Mouse (Mus musculus) adrenal gland (tissue): ENCODE measurements around the gene Ube2i.
"Not testable (repeated sequence)": the region's sequence is repeated elsewhere in the genome, so short reads cannot be mapped to it uniquely, and the experiment has no call there.

ENCODE experiments used
- intact Hi-C: fragments of 180-260 bp; cut with DNase I; formaldehyde crosslinking; loops from one replicate; pipeline ENCODE4 v1.15.1; 2025

Ube2i gene

GRCm38 (mm10) chr17:25256140-25256754 is 18.2 kb downstream of the Ube2i start, which contains the start of gene Baiap3:
TSS of gene Baiap3 (minus strand) at chr17:25256364.
- intact Hi-C loops, result no loop called here

DNA sequence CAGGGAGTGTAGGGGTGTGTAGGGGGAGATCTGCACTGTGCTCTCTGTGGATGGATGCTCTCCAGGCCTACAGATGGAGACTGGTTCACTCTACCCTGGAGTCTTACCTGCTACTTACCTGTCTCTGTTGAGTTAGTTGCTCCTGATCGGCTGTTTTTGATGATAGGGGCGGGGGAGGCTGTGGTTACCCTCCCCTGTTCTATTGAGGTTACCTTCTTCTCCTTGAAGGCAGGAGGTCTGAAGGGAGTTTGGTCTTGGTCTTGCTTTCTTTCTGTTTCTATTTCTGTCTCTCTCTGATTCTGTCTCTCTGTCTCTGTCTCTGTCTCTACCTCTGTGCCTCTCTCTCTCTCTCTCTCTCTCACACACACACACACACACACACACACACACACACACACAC is 19.3 kb downstream of the Ube2i start:
- intact Hi-C loops, result no loop called here

DNA sequence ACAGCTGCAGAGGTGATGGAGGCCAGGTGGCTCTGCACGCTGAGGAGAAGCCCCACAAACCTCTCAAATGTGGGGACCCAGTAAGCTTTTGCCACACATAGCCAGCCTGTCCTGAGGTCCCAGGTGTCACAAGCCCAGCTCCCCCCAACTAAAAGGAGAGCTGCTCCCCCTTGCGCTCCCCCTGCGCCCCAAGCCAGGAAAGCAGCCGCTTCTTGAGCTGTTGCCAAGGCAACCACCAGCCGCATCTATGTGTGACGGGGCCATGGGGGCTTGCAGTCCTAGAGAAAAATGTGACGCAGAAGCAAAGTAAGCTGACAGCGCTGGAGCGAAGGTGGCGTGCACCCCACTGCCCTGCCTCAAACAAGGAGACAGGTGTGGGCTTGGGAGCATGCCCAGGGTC is 20.7 kb downstream of the Ube2i start:
- intact Hi-C loops, result no loop called here

- intact Hi-C loops, result no loop called here
These were observed 21.8 kb downstream of the Ube2i start for GRCm38 (mm10) chr17:25252643-25253042.

GRCm38 (mm10) chr17:25250181-25250835 is 24.1 kb downstream of the Ube2i start:
- intact Hi-C loops, result no loop called here

DNA sequence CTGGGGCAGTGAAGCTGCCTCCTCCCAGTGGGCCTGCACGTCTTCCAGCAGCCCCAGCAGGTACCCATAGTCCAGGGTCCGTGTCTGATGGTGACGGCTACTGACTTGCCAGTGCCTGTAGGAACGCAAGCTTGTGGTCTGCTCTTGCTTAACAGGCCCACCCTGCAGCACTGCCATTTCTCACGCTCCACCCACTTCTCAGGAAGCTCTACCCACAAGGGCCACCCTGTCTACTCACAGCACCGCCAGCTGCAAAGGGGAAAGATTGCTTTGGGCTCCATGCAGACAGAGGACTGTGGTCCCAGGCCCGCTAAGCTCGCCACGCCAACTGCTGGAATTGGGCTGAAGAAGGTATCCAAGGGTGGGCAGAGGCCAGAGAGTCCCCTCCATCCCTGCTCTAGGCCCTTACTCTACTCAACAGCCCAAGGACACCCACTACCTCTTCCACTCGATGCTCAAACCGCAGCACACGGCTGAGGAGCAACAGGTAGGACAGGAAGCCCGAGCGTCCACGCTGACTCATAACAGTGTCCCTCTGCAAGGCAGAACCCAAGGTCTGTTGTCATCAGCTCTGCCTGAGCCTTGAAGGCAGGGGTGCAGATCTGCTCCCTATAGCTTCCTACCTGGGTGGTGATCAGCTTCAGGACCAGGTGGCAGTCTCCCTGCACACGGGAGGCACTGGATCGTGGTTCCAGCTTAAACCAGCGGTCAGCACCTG is 26.2 kb downstream of the Ube2i start:
- intact Hi-C loops, result no loop called here

GRCm38 (mm10) chr17:25244239-25244638 is 30.2 kb downstream of the Ube2i start:
- intact Hi-C loops, result no loop called here

DNA sequence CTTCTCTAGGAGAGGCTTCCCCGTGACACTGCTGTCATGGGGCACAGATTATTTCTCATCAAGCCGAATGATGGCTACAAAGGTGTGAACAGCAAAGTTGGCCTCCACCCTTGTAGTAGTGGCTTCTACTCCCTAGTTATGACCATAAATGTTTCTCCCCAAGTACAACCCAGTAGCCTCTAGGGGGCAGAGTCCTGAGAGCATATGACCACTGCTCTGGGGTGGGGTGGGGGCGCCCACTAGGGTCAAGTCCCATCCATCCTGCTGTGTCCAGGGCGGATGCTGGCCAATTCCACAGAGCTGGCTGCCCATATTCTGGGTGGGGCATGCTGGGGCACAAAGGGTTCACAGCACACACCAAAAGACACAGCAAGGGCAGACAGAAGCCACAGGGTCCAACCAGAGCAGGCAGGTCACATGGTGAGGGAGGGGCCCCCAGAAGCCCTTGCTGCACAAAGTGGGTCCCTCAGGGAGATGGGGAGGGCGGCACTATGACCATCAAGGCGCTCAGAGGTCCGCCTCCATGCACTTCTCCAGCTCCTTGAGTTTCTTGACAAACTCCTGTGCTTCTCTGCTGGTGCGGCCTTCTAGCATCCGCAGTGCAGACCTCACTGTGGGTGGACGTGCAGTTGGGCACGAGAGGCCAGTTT is 31.2 kb downstream of the Ube2i start:
- intact Hi-C loops, result no loop called here

DNA sequence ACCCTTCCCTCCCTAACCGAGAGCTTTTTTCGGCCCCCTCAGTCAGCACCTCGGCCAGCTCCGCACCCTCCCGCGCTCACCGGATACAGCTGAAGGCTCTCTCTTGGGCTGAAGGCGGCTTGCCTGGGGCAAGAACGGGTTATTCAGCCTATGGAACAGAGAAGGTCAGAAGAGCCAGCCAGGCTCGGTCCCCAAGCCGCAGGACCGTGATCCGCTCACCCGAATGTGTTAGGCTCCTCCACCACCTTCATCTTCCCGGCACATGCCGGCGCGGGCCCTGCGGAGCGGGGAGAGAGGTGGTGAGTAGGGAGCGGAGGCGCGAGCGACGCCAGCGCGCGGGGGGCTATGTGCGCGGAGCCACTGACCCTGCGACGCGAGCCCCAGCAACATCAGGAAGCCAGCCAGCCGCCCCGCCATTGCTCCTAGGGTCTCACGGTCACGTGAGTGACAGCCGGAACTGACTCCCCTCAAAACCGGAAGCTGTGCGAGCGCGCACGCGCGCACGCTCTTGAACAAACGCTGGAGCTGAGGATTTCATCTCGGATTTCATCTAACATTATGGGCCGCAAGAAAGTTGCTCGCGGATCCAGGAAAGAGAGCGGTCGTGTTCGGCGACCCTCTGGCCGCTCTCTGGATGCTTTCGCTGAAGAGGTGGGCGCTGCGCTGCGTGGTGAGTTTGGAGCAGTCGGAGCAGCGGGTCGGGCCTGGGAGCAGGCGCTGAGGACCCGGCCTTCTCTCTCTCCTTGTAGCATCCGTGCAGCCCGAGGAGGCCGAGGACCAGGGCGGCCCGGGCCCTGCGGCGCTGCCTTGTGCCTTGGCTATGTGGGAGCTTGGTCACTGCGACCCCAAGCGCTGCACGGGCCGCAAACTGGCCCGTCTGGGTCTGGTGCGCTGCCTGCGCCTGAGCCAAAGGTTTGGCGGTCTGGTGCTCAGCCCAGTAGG is 34.5 kb downstream of the Ube2i start, which contains the start of the genes Gnptg and Tsr3:
Gene Gnptg, minus strand, starts transcription at position 430 of the 942 bp plus-strand sequence.
Gene Tsr3, plus strand, starts transcription at position 476 of the 942 bp plus-strand sequence.
- intact Hi-C loops, result no loop called here

DNA sequence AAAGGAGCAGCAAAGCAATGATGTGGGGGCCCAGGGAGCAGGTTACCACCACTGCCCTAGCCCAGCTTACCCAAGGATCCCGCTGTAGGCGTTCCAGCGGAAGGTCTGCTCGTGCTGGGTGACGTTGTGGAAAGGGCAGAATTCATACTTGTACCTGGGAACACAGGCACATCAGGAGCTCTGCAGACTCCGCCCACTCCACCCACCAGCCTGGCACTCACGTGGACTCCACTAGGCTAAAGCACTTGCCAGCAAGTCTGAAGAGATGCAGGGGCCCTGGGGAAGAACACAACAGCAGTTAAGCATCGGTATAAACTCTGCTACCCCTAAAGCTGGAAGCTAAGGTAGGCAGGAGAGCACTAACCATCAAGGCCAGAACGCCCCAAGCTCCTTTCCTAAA is 38.8 kb downstream of the Ube2i start:
- intact Hi-C loops, result no loop called here

DNA sequence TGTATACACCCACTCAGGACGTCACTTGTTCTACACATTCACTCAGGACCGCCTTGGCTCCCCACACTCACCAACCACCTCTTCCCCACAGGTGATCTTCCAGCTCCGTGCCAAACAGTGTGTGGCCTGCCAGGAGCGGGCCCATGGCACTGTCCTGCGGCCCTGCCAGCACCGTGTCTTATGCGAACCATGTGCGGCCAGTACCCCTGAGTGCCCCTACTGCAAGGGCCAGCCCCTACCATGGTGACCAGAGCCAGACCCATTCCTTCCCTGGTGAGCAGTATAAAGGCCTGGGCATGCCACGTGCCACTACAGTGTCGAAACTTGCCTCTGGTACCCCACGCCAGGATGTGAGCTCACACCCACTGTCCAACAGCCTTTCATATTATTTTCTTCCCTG is 42.8 kb downstream of the Ube2i start:
- intact Hi-C loops, result not testable (repeated sequence)

DNA sequence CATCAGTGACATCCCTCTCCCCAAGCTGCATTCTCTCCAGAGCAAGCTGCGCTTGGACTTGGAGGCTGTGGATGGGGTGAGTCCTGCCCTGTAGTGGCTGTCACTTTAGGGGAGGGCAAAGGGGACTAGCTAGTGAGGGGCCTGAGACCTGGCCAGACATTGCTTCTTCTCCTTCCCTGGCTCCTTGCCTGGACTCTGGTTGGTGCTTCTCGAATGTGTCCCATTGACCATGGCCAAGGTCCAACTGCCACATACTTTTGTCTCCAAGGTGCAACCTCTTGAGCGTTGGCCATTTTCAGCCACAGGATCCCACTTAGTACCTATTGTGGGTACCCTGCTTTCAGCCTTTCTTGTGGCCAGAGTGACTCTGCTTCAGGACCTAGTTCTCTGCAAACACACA is 43.7 kb downstream of the Ube2i start:
- intact Hi-C loops, result no loop called here

GRCm38 (mm10) chr17:25230014-25230655 is 44.3 kb downstream of the Ube2i start:
- intact Hi-C loops, result not testable (repeated sequence)

DNA sequence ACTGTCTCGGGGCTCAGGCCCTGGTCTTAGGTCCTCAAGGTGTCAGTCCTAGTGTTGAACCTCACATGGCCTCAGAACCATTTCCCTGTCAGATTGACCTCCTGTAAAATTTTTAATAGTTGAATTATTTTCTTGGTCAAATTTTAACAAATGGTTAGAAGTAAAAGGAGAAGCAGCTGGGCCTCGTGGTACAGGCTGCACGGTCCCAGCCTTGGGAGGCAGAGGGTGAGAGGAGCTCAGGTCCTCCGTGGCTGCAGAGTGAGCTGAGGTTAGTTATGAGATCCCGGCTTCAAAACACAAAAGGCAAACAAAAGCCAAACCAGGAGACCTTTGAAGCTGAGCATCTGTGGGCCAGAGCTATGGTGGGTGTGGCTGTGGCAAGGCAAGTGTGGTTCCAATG is 46.4 kb downstream of the Ube2i start:
- intact Hi-C loops, result no loop called here

DNA sequence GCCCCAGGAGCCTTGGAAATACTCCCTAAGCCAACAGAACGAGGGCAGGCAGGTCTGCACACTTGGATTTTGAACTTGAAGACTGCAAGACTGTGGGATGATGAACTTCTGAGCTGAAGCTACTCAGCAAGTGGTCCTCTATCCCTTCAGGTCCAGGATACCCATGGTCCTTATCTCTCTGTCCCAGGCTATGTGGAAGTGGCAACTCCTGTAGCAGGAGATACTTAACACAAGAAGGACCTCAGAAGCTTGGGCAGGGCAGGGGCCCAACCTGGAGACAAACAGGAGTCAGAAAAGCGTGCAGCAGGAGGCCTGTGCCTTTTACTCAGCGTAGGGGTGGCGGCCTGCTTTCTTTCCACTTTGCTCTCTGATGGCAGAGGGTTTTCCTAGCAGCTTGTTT is 48.8 kb downstream of the Ube2i start:
- intact Hi-C loops, result no loop called here

DNA sequence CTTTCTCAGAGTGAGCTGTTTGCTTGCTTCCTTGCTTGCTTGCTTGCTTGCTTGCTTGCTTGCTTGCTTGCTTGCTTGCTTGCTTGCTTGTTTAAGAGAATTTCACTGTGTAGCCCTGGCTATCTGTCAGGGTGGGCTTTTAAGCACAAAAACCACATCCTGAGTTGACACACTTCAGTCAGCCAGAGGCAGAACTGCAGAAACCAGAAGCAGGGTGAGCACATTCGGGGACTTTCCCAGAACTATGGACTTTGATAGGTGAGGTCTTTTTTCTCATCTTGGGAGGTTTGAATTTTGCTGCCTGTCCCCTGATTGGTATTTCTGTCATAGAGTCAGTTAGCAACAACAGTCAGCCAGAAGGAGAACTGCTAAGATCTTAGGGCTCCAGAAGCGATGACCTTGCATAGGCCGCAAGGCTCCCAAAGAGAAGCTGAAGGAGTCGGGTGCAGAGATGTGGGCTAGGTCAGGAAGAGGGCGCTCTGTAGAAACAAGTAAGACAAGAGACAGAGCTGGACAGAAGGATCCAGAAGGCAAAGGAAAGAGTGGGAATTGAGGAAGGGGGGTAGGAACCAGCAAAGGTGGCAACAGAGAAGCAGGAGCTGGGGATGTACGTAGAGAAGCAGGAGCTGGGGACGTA is 49.7 kb downstream of the Ube2i start:
- intact Hi-C loops, result no loop called here

DNA sequence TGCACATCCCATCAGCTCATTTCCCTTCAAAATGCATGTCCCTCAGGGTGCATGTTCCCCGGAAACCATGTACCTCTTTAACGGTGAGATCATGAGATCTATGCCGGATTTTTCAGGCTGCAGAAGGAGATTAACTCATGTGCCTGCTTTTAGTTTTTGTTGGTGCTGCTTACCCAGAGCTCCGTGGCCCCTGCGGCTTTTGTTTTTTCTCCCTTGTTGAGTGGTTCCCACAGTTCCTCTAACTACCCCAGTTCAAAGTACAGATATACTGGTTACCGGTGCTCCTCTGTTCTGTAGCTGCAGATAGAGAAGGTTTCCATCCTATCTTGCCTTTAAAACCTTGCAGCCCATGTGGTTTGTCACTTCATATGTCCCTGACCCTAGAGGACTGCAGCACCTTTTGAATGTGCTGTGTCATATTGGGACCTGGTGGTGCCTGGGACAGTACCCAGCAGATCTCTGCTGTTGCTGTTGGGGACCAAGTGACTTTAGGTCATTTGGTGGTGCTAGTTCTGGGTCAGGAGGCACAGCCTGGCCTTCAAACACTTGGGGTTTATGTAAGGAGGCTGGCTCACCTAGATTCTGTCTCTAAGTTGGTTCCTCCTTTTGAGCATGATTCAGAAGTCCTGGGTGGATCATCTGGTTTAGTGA is 51.3 kb downstream of the Ube2i start:
- intact Hi-C loops, result no loop called here

GRCm38 (mm10) chr17:25222504-25222940 is 51.9 kb downstream of the Ube2i start:
- intact Hi-C loops, result not testable (repeated sequence)

DNA sequence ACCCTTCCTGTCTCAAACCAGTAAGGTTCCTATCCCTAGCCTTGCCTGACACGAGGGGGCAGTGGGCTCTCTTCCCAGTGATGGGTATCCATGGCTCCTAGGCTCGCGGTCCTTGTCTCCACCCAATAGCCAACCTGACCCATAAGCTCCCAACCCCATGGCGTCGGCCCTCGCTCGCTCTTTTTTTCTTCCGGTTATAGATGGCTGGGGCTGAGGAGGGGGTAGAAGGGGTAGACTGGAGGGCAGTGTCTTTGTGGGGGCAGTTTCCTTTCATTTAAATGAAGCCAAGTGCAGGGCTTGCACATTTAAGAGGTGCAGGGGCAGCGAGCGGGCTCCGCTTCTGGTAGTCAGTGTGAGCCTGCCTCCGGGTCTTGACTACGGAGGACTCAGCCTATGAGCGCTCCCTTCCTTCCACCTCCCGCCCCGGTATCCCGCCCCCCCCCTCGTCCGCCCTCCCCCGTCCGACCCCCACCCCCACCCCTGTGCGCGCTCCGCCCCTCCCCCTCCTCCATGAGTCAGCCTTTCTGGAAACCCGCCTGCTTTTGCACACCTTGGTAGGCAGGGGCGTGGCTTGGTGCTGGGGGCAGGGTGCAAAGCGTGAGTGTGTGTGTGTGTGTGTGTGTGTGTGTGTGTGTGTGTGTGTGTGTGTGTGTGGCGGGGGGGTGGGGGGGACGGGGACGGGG is 52.5 kb downstream of the Ube2i start:
- intact Hi-C loops, result no loop called here
